Mouse (Mus musculus) megakaryocyte, embryonic 14.5 days (primary cell): ENCODE measurements around the gene Arl3. TPM values are rescaled to one million over a fixed set of nuclear protein-coding genes. Genes with fewer than 3 reads are reported as not detected.

ENCODE experiments used
- H3K27me3 ChIP-seq: replicated peaks from 2 replicates; pipeline ENCODE3; 2012; ENCODE audit warnings: inconsistent platforms
- H3K36me3 ChIP-seq: replicated peaks from 2 replicates; pipeline ENCODE3; 2012; ENCODE audit warnings: low read length, inconsistent platforms, mixed read lengths
- H3K4me1 ChIP-seq: 2 replicates; pipeline ENCODE4 v1.6.1; 2012; ENCODE audit warnings: inconsistent platforms
- H3K4me3 ChIP-seq: replicated peaks from 2 replicates; pipeline ENCODE3; 2012; ENCODE audit warnings: moderate library complexity, mild to moderate bottlenecking, inconsistent platforms
- H3K9me3 ChIP-seq: 2 replicates; pipeline ENCODE4 v1.6.1; 2012; ENCODE audit warnings: inconsistent platforms
- FLI1 ChIP-seq: IDR thresholded peaks from 2 replicates; pipeline ENCODE4 v1.6.1; 2012; ENCODE audit warnings: low read length, inconsistent platforms, mixed read lengths
- GATA1 ChIP-seq: IDR thresholded peaks from 3 replicates; pipeline ENCODE4 v1.6.1; 2012; ENCODE audit warnings: mixed read lengths, low read length, inconsistent platforms, borderline replicate concordance
- polyA plus RNA-seq: library from polyadenylated mRNA; stranded (reverse); fragments of >175 nt; gene quantifications from 2 replicates; pipeline ENCODE4 v1.2.3, GENCODE M21; 2012; ENCODE audit warnings: low replicate concordance; ENCODE audit not compliant: insufficient read depth

Gene Arl3
- polyA plus RNA-seq, 1 experiment, result 22.9 TPM

- no peak for TF ChIP-seq FLI1
- TF ChIP-seq GATA1, result no peak
- Histone ChIP-seq H3K9me3 (no peaks in the 10 kb centered on the region), H3K36me3 (peaks cover 94% of the 10 kb centered on the region), H3K4me1 (peaks cover 89% of the 10 kb centered on the region), H3K27me3 (no peaks in the 10 kb centered on the region), H3K4me3 (no peak overlapping the region)
Observed at GRCm38 (mm10) chr19:46616378-46616777, 43.4 kb upstream of the Arl3 start.

- peaks cover 80% of the 10 kb centered on the region for H3K4me1 ChIP-seq
- no peak overlapping the region for H3K4me3 ChIP-seq
- H3K9me3 ChIP-seq, result no peaks in the 10 kb centered on the region
- no peaks in the 10 kb centered on the region for H3K27me3 ChIP-seq
- TF ChIP-seq FLI1 (no peak), GATA1 (no peak)
- H3K36me3 ChIP-seq, result peaks cover 82% of the 10 kb centered on the region
Observed at GRCm38 (mm10) chr19:46608158-46608557, 35.2 kb upstream of the Arl3 start.

GRCm38 (mm10) chr19:46607424-46607823, 34.4 kb upstream of the Arl3 start:
- Histone ChIP-seq H3K36me3 (peaks cover 82% of the 10 kb centered on the region), H3K27me3 (no peaks in the 10 kb centered on the region), H3K4me1 (peaks cover 78% of the 10 kb centered on the region), H3K4me3 (peak overlapping the region; percentile 24), H3K9me3 (no peaks in the 10 kb centered on the region)
- TF ChIP-seq FLI1 (no peak), GATA1 (no peak)

GRCm38 (mm10) chr19:46606718-46607117, 33.7 kb upstream of the Arl3 start:
- TF ChIP-seq FLI1, result no peak
- TF ChIP-seq GATA1, result no peak
- no peaks in the 10 kb centered on the region for H3K9me3 ChIP-seq
- H3K27me3 ChIP-seq, result no peaks in the 10 kb centered on the region
- H3K36me3 ChIP-seq, result peaks cover 78% of the 10 kb centered on the region
- H3K4me3 ChIP-seq, result no peak overlapping the region
- H3K4me1 ChIP-seq, result peaks cover 81% of the 10 kb centered on the region

- H3K9me3 ChIP-seq, result no peaks in the 10 kb centered on the region
- H3K4me3 ChIP-seq, result no peak overlapping the region
- no peak for TF ChIP-seq GATA1
- no peak for TF ChIP-seq FLI1
- peaks cover 75% of the 10 kb centered on the region for H3K4me1 ChIP-seq
- no peaks in the 10 kb centered on the region for H3K27me3 ChIP-seq
- H3K36me3 ChIP-seq, result peaks cover 53% of the 10 kb centered on the region
Observed at GRCm38 (mm10) chr19:46602406-46602805, 29.4 kb upstream of the Arl3 start.

- peaks cover 44% of the 10 kb centered on the region for H3K36me3 ChIP-seq
- peaks cover 75% of the 10 kb centered on the region for H3K4me1 ChIP-seq
- TF ChIP-seq FLI1 (no peak), GATA1 (no peak)
- H3K27me3 ChIP-seq, result no peaks in the 10 kb centered on the region
- H3K4me3 ChIP-seq, result peak overlapping the region; percentile 85
- H3K9me3 ChIP-seq, result no peaks in the 10 kb centered on the region
Observed at GRCm38 (mm10) chr19:46601491-46601890, 28.5 kb upstream of the Arl3 start.

- Histone ChIP-seq H3K9me3 (no peaks in the 10 kb centered on the region), H3K4me1 (peaks cover 70% of the 10 kb centered on the region), H3K27me3 (no peaks in the 10 kb centered on the region), H3K36me3 (peaks cover 36% of the 10 kb centered on the region), H3K4me3 (peak overlapping the region; percentile 92)
- TF ChIP-seq FLI1, result no peak
- no peak for TF ChIP-seq GATA1
Observed at GRCm38 (mm10) chr19:46600371-46600770, 27.4 kb upstream of the Arl3 start.

- TF ChIP-seq GATA1 (no peak), FLI1 (no peak)
- peaks cover 35% of the 10 kb centered on the region for H3K36me3 ChIP-seq
- H3K27me3 ChIP-seq, result no peaks in the 10 kb centered on the region
- no peaks in the 10 kb centered on the region for H3K9me3 ChIP-seq
- peak overlapping the region; percentile 92 for H3K4me3 ChIP-seq
- peaks cover 70% of the 10 kb centered on the region for H3K4me1 ChIP-seq
Observed at GRCm38 (mm10) chr19:46599375-46600256, 26.6 kb upstream of the Arl3 start.

GRCm38 (mm10) chr19:46598720-46599252, 25.8 kb upstream of the Arl3 start, which contains the start of gene Wbp1l:
Gene Wbp1l, plus strand, starts transcription at chr19:46599084.
- Histone ChIP-seq H3K4me1 (peaks cover 65% of the 10 kb centered on the region), H3K36me3 (peaks cover 36% of the 10 kb centered on the region), H3K9me3 (no peaks in the 10 kb centered on the region), H3K27me3 (no peaks in the 10 kb centered on the region), H3K4me3 (peak within 1 kb of the TSS; percentile 92)
- TF ChIP-seq GATA1, result no peak
- no peak for TF ChIP-seq FLI1

- TF ChIP-seq FLI1 (no peak), GATA1 (no peak)
- H3K36me3 ChIP-seq, result peaks cover 32% of the 10 kb centered on the region
- peak overlapping the region; percentile 9 for H3K4me3 ChIP-seq
- no peaks in the 10 kb centered on the region for H3K9me3 ChIP-seq
- H3K4me1 ChIP-seq, result peaks cover 61% of the 10 kb centered on the region
- H3K27me3 ChIP-seq, result no peaks in the 10 kb centered on the region
Observed at GRCm38 (mm10) chr19:46598187-46598586, 25.2 kb upstream of the Arl3 start.
